Mouse (Mus musculus) liver, embryonic 15.5 days (tissue): ENCODE measurements around the gene Ttc3. TPM values are rescaled to one million over a fixed set of nuclear protein-coding genes. Genes with fewer than 3 reads are reported as not detected.

ENCODE experiments used
- ATAC-seq: fragments of 200-750 bp; cut with Nextera tagmentation; 2 replicates; pipeline ENCODE4 v1.8.0; 2017; ENCODE audit warnings: moderate number of reproducible peaks, mild to moderate bottlenecking, moderate library complexity; ENCODE audit not compliant: insufficient read depth
- H3K27ac ChIP-seq: fragments of 300-500 bp; sonication (generic); replicated peaks from 2 replicates; pipeline ENCODE4 v1.5.1; 2015; ENCODE audit warnings: mild to moderate bottlenecking, inconsistent platforms
- H3K27me3 ChIP-seq: fragments of 300-500 bp; sonication (generic); 2 replicates; pipeline ENCODE4 v1.6.1; 2015; ENCODE audit warnings: mild to moderate bottlenecking, inconsistent platforms
- H3K36me3 ChIP-seq: fragments of 300-500 bp; sonication (generic); replicated peaks from 2 replicates; pipeline ENCODE4 v1.6.1; 2015; ENCODE audit warnings: moderate library complexity, mild to moderate bottlenecking, inconsistent platforms
- H3K4me1 ChIP-seq: fragments of 300-500 bp; sonication (generic); replicated peaks from 2 replicates; pipeline ENCODE4 v1.6.1; 2015; ENCODE audit warnings: inconsistent platforms
- H3K4me2 ChIP-seq: fragments of 300-500 bp; sonication (generic); 2 replicates; pipeline ENCODE4 v1.6.1; 2015; ENCODE audit warnings: moderate library complexity, mild to moderate bottlenecking, inconsistent platforms
- H3K4me3 ChIP-seq: fragments of 300-500 bp; sonication (generic); replicated peaks from 2 replicates; pipeline ENCODE4 v1.5.1; 2015; ENCODE audit warnings: mild to moderate bottlenecking, inconsistent platforms
- H3K9ac ChIP-seq: fragments of 300-500 bp; sonication (generic); 2 replicates; pipeline ENCODE4 v1.6.1; 2015; ENCODE audit warnings: moderate library complexity, mild to moderate bottlenecking, inconsistent platforms
- H3K9me3 ChIP-seq: fragments of 300-500 bp; sonication (generic); replicated peaks from 2 replicates; pipeline ENCODE4 v1.6.1; 2016; ENCODE audit warnings: inconsistent platforms
- WGBS: fragments of 180-500 bp; shearing (Covaris S2); methylation state at CpG from one replicate; pipeline ENCODE4 v1.1.7; 2015; ENCODE audit warnings: mixed read lengths; ENCODE audit not compliant: insufficient replicate concordance; 5-methylcytosine and 5-hydroxymethylcytosine counted together
- polyA plus RNA-seq: library from polyadenylated mRNA; unstranded; fragments of >200 nt; fragmentation: Nextera tagmentation; extraction: Ambion mirVana; gene quantifications from 2 replicates; pipeline ENCODE4 v1.2.1, GENCODE M21; 2015

Ttc3 gene
- polyA plus RNA-seq, 1 experiment from 2014 or later: 21.8 TPM

- WGBS: 69% methylated on average over 13 of the region's 13 CpGs
- H3K9ac ChIP-seq: no peak overlapping the region
These were observed 9.7 kb upstream of the Ttc3 start for GRCm38 (mm10) chr16:94360578-94361350.

GRCm38 (mm10) chr16:94362174-94362873, 8.1 kb upstream of the Ttc3 start:
- no peak overlapping the region for H3K4me2 ChIP-seq
- H3K27ac ChIP-seq: no peak overlapping the region
- no peaks in the 10 kb centered on the region for H3K36me3 ChIP-seq
- no peaks in the 10 kb centered on the region for H3K9me3 ChIP-seq
- H3K9ac ChIP-seq: no peak overlapping the region
- ATAC-seq: no peak
- no peaks in the 10 kb centered on the region for H3K27me3 ChIP-seq
- H3K4me1 ChIP-seq: peaks cover 7% of the 10 kb centered on the region
- WGBS: 33% methylated on average over 10 of the region's 10 CpGs
- no peak overlapping the region for H3K4me3 ChIP-seq

More at GRCm38 (mm10) chr16:94360578-94361350, 9.7 kb upstream of the Ttc3 start:
- Histone ChIP-seq H3K27me3 (no peaks in the 10 kb centered on the region), H3K9me3 (no peaks in the 10 kb centered on the region), H3K4me1 (peaks cover 7% of the 10 kb centered on the region), H3K4me3 (no peak overlapping the region), H3K36me3 (no peaks in the 10 kb centered on the region), H3K4me2 (no peak overlapping the region), H3K27ac (no peak overlapping the region)
- ATAC-seq: no peak

GRCm38 (mm10) chr16:94363814-94364213, 6.6 kb upstream of the Ttc3 start:
- WGBS: 56% methylated on average over 4 of the region's 4 CpGs
- H3K27me3 ChIP-seq: no peaks in the 10 kb centered on the region
- no peak overlapping the region for H3K4me3 ChIP-seq
- no peak overlapping the region for H3K9ac ChIP-seq
- peaks cover 7% of the 10 kb centered on the region for H3K4me1 ChIP-seq
- ATAC-seq: no peak
- no peaks in the 10 kb centered on the region for H3K36me3 ChIP-seq
- no peak overlapping the region for H3K4me2 ChIP-seq
- H3K9me3 ChIP-seq: no peaks in the 10 kb centered on the region
- H3K27ac ChIP-seq: no peak overlapping the region

GRCm38 (mm10) chr16:94365435-94365834, 5.0 kb upstream of the Ttc3 start:
- Histone ChIP-seq H3K27me3 (no peaks in the 10 kb centered on the region), H3K9me3 (no peaks in the 10 kb centered on the region), H3K4me3 (no peak overlapping the region), H3K27ac (no peak overlapping the region), H3K9ac (no peak overlapping the region), H3K36me3 (no peaks in the 10 kb centered on the region), H3K4me2 (no peak overlapping the region), H3K4me1 (peaks cover 18% of the 10 kb centered on the region)
- WGBS: 65% methylated on average over 3 of the region's 3 CpGs
- ATAC-seq: no peak

- ATAC-seq: no peak
- Histone ChIP-seq H3K4me1 (peaks cover 29% of the 10 kb centered on the region), H3K4me2 (peak overlapping the region; percentile 97), H3K9ac (peak overlapping the region; percentile 76), H3K27ac (peak overlapping the region; percentile 85), H3K36me3 (no peaks in the 10 kb centered on the region), H3K27me3 (no peaks in the 10 kb centered on the region), H3K4me3 (peak overlapping the region; percentile 82), H3K9me3 (no peaks in the 10 kb centered on the region)
- WGBS: 7% methylated on average over 6 of the region's 6 CpGs
These were observed 734 bp upstream of the Ttc3 start for GRCm38 (mm10) chr16:94369596-94370172.

- Histone ChIP-seq H3K36me3 (no peaks in the 10 kb centered on the region), H3K4me1 (peaks cover 29% of the 10 kb centered on the region), H3K4me2 (peak overlapping the region; percentile 97), H3K27me3 (no peaks in the 10 kb centered on the region), H3K27ac (peak overlapping the region; percentile 85), H3K9ac (peak overlapping the region; percentile 76), H3K9me3 (no peaks in the 10 kb centered on the region), H3K4me3 (peak overlapping the region; percentile 82)
- under 1% methylated on average over 43 of the region's 43 CpGs for WGBS
- ATAC-seq: peak; percentile 82
These were observed 490 bp downstream of the Ttc3 start for GRCm38 (mm10) chr16:94370915-94371300.

- H3K9me3 ChIP-seq: no peaks in the 10 kb centered on the region
- H3K4me2 ChIP-seq: peak within 1 kb of the TSS; percentile 97
- peak within 1 kb of the TSS; percentile 76 for H3K9ac ChIP-seq
- H3K27ac ChIP-seq: peak within 1 kb of the TSS; percentile 85
- H3K36me3 ChIP-seq: no peaks in the 10 kb centered on the region
- peak within 1 kb of the TSS; percentile 82 for H3K4me3 ChIP-seq
- H3K4me1 ChIP-seq: peaks cover 29% of the 10 kb centered on the region
- ATAC-seq: peak; percentile 56
- WGBS: 0% methylated on average over 39 of the region's 43 CpGs
- no peaks in the 10 kb centered on the region for H3K27me3 ChIP-seq
These were observed 998 bp downstream of the Ttc3 start, which contains the start of gene Pigp for GRCm38 (mm10) chr16:94371301-94371931. TSS of gene Pigp (minus strand) at chr16:94371842.

- ATAC-seq: no peak
- no peak overlapping the region for H3K4me3 ChIP-seq
- H3K9ac ChIP-seq: no peak overlapping the region
- H3K27me3 ChIP-seq: no peaks in the 10 kb centered on the region
- no peaks in the 10 kb centered on the region for H3K9me3 ChIP-seq
- H3K4me2 ChIP-seq: no peak overlapping the region
- WGBS: 44% methylated on average over 1 of the region's 1 CpGs
- no peak overlapping the region for H3K27ac ChIP-seq
- no peaks in the 10 kb centered on the region for H3K36me3 ChIP-seq
- no peaks in the 10 kb centered on the region; the same call in 1 of the 2 replicates for H3K4me1 ChIP-seq
These were observed 9.0 kb downstream of the Ttc3 start for GRCm38 (mm10) chr16:94379386-94379785.

- no peaks in the 10 kb centered on the region for H3K9me3 ChIP-seq
- no peak overlapping the region for H3K4me2 ChIP-seq
- no peak overlapping the region for H3K9ac ChIP-seq
- H3K4me3 ChIP-seq: no peak overlapping the region
- 0 out of 2 replicates have a peak, but pooled peaks cover 3% of the 10 kb centered on the region for H3K36me3 ChIP-seq
- ATAC-seq: no peak
- no peak overlapping the region for H3K27ac ChIP-seq
- WGBS: 63% methylated on average over 3 of the region's 3 CpGs
- no peaks in the 10 kb centered on the region; the same call in 1 of the 2 replicates for H3K4me1 ChIP-seq
- no peaks in the 10 kb centered on the region for H3K27me3 ChIP-seq
These were observed 12.9 kb downstream of the Ttc3 start for GRCm38 (mm10) chr16:94383277-94383676.

GRCm38 (mm10) chr16:94387690-94388089, 17.3 kb downstream of the Ttc3 start:
- no peak for ATAC-seq
- H3K9ac ChIP-seq: no peak overlapping the region
- no peaks in the 10 kb centered on the region for H3K27me3 ChIP-seq
- H3K4me3 ChIP-seq: no peak overlapping the region
- no peaks in the 10 kb centered on the region for H3K9me3 ChIP-seq
- no peak overlapping the region for H3K4me2 ChIP-seq
- 0 out of 2 replicates have a peak, but pooled peaks cover 7% of the 10 kb centered on the region for H3K36me3 ChIP-seq
- H3K4me1 ChIP-seq: no peaks in the 10 kb centered on the region
- WGBS: 77% methylated on average over 7 of the region's 7 CpGs
- H3K27ac ChIP-seq: no peak overlapping the region

- Histone ChIP-seq H3K4me2 (no peak overlapping the region), H3K27ac (no peak overlapping the region), H3K27me3 (no peaks in the 10 kb centered on the region), H3K4me3 (no peak overlapping the region), H3K9ac (no peak overlapping the region), H3K36me3 (peaks cover 9% of the 10 kb centered on the region; the same call in 1 of the 2 replicates), H3K9me3 (no peaks in the 10 kb centered on the region), H3K4me1 (peaks cover 3% of the 10 kb centered on the region; the same call in 1 of the 2 replicates)
- 64% methylated on average over 4 of the region's 4 CpGs for WGBS
- no peak for ATAC-seq
These were observed 21.9 kb downstream of the Ttc3 start for GRCm38 (mm10) chr16:94392299-94392698.
